Mouse (Mus musculus) spleen, adult 10 weeks (tissue): ENCODE data around the gene Bnip3. TPM values are rescaled to one million over a fixed set of nuclear protein-coding genes. Genes with fewer than 3 reads are reported as not detected.

ENCODE experiments used
- polyA plus RNA-seq: library from polyadenylated mRNA; stranded (reverse); fragments of 350-450 nt; fragmentation: Illumina TruSeq; extraction: RNeasy Lipid Tissue Mini Kit (QIAGEN cat#74804); gene quantifications from one replicate; pipeline ENCODE4 v1.2.3, GENCODE M21; 2015; ENCODE audit warnings: low replicate concordance; ENCODE audit not compliant: insufficient read depth

The Bnip3 gene
- 21.1 TPM for polyA plus RNA-seq

GRCm38 (mm10) chr7:138909277-138910192, at the start of gene Bnip3:
Gene Bnip3, minus strand, starts transcription at chr7:138909519.

DNA sequence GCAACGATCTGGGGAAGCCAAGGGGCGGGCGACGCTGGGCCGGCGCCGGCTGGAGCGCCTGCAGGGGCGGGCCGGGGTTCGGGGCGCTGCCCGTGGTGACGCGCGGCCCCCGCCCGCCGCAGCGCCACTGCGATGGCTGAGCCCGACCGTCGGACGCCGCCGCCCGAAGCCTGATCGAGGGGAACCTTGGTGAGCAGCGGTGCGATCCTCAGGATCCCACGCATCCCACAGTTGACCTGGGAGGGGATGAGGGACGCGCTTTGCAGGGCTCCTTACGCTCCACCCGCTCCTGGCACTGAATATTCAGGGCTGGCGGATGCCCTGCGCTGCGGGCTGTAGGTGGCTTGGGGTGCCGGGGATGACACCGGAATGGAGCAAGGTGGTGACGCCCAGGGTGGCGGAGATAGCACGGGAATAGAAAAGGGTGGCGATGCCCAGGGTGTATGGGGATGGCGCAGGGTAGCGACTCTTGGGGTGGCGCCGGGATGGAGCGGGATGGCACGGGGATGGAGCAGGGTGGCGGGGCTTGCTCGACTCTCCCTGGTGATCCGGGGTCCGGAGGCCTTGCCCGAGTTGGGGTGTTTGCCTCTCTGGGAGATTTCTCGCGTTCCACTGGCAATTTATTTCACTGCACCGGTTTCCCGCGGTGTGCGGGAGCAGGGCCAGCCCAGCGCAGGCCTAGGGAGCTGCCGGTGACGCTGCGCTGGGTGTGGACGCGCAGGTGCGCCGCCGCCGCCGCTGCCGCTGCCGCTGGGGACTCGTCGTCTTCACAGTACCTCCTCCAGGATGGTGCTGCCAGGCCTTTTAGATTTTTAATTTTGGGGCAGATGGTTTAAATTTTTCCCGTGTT, 31.5 kb upstream of the Bnip3 start, which contains the start of gene Jakmip3:
Gene Jakmip3, plus strand, starts transcription at position 119 of the 850 bp plus-strand sequence.

DNA sequence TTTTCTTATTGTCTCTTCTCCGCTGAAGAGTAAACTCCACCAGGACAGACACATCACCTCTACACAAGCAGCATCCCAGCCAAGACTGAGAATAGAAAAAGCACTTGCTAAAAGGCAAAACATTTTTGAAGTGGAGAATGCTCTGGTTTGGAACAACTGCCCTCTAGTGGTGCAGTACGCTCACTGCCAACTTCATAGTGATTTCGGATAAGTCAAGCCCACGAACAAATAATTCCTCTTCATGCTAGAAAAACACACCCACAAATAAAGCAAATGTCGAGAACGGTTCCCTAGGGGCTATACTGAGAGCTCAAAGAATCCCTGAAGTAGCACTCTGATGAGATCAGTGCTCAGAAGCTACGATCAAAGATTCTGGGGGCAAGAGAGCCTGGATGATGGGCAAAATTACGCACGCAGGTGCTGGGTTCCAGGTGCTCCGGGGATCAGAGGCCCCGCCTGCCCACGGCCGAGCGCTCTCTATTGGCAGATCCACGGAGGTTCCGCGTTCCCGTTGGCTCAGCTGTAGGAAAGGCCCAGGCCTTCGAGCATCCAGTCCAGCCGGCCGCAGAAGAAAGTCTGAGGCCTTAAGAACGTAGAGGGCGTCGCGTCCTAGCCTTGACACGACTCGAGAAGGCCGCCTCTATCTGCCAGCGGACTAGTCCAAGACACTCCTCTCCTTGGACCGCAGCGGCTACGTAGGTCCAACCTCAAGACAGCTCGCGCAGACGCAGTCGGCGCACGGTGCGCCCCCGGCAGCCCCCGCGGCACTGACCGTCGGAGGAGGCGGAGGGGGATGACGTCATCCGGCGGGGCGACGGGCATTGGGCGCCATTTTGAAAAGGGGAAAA, 63.6 kb downstream of the Bnip3 start, which contains the start of the genes Ppp2r2d and Mapk1ip1:
Gene Ppp2r2d, plus strand, starts transcription at position 536 of the 848 bp plus-strand sequence.
Gene Mapk1ip1, minus strand, starts transcription at position 730 of the 848 bp plus-strand sequence.

Other genes starting within 250 kb of the Bnip3 start
- gene Ppp2r2d, start 63.4 kb downstream of the Bnip3 start, polyA plus RNA-seq = 44.9 TPM
- 46.3 TPM for gene Mapk1ip1, start 63.2 kb downstream of the Bnip3 start, polyA plus RNA-seq
- gene Jakmip3, start 31.2 kb upstream of the Bnip3 start, polyA plus RNA-seq = 0.62 TPM
- gene Dpysl4, start 176.5 kb upstream of the Bnip3 start, polyA plus RNA-seq = 0.19 TPM